Mouse (Mus musculus): ENCODE data around the gene Pla2g4d. TPM values are rescaled to one million over a fixed set of nuclear protein-coding genes. Genes with fewer than 3 reads are reported as not detected.

The Pla2g4d gene
- total RNA-seq (2012; rRNA removed) (not detected in 2 replicates), total RNA-seq (2014; rRNA removed) (not detected in 2 replicates), polyA plus RNA-seq (2012; ENCODE audit: insufficient read length, low read depth) (not detected in 2 replicates)

DNA sequence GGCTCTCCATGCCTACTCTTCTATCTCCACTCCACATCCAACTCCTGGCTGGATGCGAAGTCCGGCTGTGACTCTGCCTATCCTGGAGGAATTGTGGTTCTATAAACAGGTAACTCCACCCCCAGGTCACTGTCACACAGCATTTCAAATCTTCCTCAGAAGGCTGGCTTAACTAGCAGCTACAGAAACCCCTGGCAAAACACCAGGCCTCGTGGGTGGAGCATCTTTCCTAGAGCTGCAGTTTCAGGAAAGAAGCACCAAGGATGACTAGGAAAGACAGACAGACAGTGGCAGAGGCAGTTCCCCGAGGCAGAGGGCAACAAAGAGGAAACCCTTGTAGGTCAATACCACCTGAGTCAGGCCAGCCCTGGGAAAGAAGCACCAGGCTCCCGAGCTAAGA is at the start of gene Pla2g4d:
Pla2g4d (minus strand) TSS at position 203 of the 400 bp plus-strand sequence.
- H3K27ac ChIP-seq (ENCODE audit: insufficient read depth, low read depth) = no peak within 1 kb of the TSS
- H3K36me3 ChIP-seq (replicated peaks in 1 of 2; ENCODE audit: control insufficient read depth in 1 of 2, insufficient read depth in 1 of 2, low read length in 1 of 2) = no peaks in the 10 kb centered on the region
- no peak for TF ChIP-seq IRF4 (IDR thresholded peaks at IDR 0.05; ENCODE audit: low read depth, low read length)
- TF ChIP-seq MAZ (IDR thresholded peaks at IDR 0.05; ENCODE audit: low read depth, low read length) = no peak
- TF ChIP-seq USF1 (IDR thresholded peaks at IDR 0.05; ENCODE audit: low read depth, low read length) = no peak
- TF ChIP-seq NELFE (IDR thresholded peaks at IDR 0.05; ENCODE audit: low read depth, low read length) = no peak
- TF ChIP-seq MAFK (IDR thresholded peaks at IDR 0.05; ENCODE audit: insufficient replicate concordance, low read length) = no peak
- dilution Hi-C loops (cut with MboI; ENCODE audit: extremely low pct_ligation_motif_present, extremely low pct_unique_long_range_greater_than_20kb, low sequenced_read_pairs) (no loop called here), in situ Hi-C loops (cut with MboI; ENCODE audit: low pct_ligation_motif_present, low pct_unique_long_range_greater_than_20kb, low sequenced_read_pairs) (loop anchor here (25.0 kb wide), 1 partner anchor 202 kb away; no protein-coding TSS in a partner anchor)
- H3K9me3 ChIP-seq (replicated peaks; ENCODE audit: low read length) = no peaks in the 10 kb centered on the region
- H3K79me2 ChIP-seq (replicated peaks; ENCODE audit: control insufficient read depth, extremely low read depth, insufficient read depth, poor library complexity, severe bottlenecking) = no peaks in the 10 kb centered on the region
- DNase-seq (ENCODE audit: extremely low read depth) = no peak
- no peak within 1 kb of the TSS for H3K9ac ChIP-seq (ENCODE audit: insufficient read depth, low read depth)
- no peak within 1 kb of the TSS for H3K4me2 ChIP-seq (ENCODE audit: insufficient read depth, low read depth, poor library complexity, severe bottlenecking)
- peaks cover 3% of the 10 kb centered on the region for H3K27me3 ChIP-seq (replicated peaks)
- H3K4me1 ChIP-seq (ENCODE audit: control insufficient read depth in 1 of 2, insufficient read depth in 2 of 2) = peaks cover 0 to 3% of the 10 kb centered on the region in 2 experiments; a peak in 1 of 4 replicates
- no peak within 1 kb of the TSS for H3K4me3 ChIP-seq (replicated peaks in 1 of 3; ENCODE audit: low read depth in 2 of 3, low read length in 2 of 3, poor library complexity in 1 of 3)

DNA sequence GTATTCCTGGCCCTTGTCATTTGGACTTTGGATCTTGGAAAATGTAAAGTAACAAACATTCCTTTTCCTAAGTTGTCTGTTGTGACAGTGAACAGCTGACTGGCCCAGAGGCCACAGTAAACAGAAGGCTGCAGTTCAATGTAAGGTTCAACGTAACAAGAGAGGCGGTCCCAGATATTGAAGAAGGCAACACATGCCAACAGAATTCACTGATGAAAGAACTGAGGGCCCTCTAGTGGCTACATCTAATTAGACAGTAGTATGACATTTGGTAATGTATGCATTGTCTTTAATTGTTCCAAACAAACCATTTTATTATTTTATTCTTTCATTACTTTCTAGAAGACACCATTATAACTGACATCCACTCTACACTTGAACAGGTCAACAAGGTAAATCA is 48.9 kb upstream of the Pla2g4d start:
- no peaks in the 10 kb centered on the region for H3K27me3 ChIP-seq (replicated peaks)
- H3K4me1 ChIP-seq (ENCODE audit: control insufficient read depth in 1 of 2, insufficient read depth in 2 of 2) = no peaks in the 10 kb centered on the region
- H3K9me3 ChIP-seq (replicated peaks; ENCODE audit: low read length) = no peaks in the 10 kb centered on the region
- no peak overlapping the region for H3K27ac ChIP-seq (ENCODE audit: insufficient read depth, low read depth)
- no peak overlapping the region for H3K4me2 ChIP-seq (ENCODE audit: insufficient read depth, low read depth, poor library complexity, severe bottlenecking)
- dilution Hi-C loops (cut with MboI; ENCODE audit: extremely low pct_ligation_motif_present, extremely low pct_unique_long_range_greater_than_20kb, low sequenced_read_pairs) = no loop called here
- no peaks in the 10 kb centered on the region for H3K79me2 ChIP-seq (replicated peaks; ENCODE audit: control insufficient read depth, extremely low read depth, insufficient read depth, poor library complexity, severe bottlenecking)
- DNase-seq (ENCODE audit: extremely low read depth) = no peak
- TF ChIP-seq HCFC1 (IDR thresholded peaks at IDR 0.05; ENCODE audit: low read depth, low read length) (no peak), RAD21 (IDR thresholded peaks at IDR 0.05; ENCODE audit: low read depth, low read length) (no peak; the same call in none of the 2 replicates), MYC (IDR thresholded peaks at IDR 0.05; ENCODE audit: low read depth, low read length) (no peak), CTCF (conservative IDR thresholded peaks at IDR 0.05 in 1 of 2, IDR thresholded peaks at IDR 0.05 in 1 of 2; ENCODE audit: low read depth in 2 of 2, low read length in 2 of 2) (peak in 1 of 2 experiments; percentile 43; a peak in 2 of 4 replicates), ZMIZ1 (IDR thresholded peaks at IDR 0.05; ENCODE audit: low read depth, low read length) (no peak)
- in situ Hi-C loops (cut with MboI; ENCODE audit: low pct_ligation_motif_present, low pct_unique_long_range_greater_than_20kb, low sequenced_read_pairs) = no loop called here
- H3K4me3 ChIP-seq (replicated peaks in 1 of 3; ENCODE audit: low read depth in 2 of 3, low read length in 2 of 3, poor library complexity in 1 of 3) = no peak overlapping the region
- H3K9ac ChIP-seq (ENCODE audit: insufficient read depth, low read depth) = no peak overlapping the region
- H3K36me3 ChIP-seq (replicated peaks in 1 of 2; ENCODE audit: control insufficient read depth in 1 of 2, insufficient read depth in 1 of 2, low read length in 1 of 2) = peaks cover 63 to 88% of the 10 kb centered on the region in 2 experiments

DNA sequence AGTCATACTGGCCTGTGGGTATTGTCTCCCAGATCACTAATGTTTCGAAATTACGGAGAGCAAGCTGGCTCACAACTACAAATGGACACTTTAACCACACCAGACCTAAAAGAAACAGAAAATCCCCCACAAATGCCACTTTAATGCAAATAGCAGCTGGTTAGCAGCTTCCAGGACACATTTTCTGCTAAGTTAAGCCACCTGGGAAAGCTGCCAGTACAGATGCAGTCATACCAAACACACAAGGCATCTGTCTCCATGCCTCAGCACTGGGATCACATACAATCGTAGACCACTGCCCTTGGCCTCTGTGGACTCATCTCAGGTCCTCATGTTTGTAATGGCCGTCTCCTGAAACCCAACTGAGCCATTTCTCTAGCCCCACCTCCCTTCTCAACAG is 42.6 kb upstream of the Pla2g4d start:
- dilution Hi-C loops (cut with MboI; ENCODE audit: extremely low pct_ligation_motif_present, extremely low pct_unique_long_range_greater_than_20kb, low sequenced_read_pairs) (no loop called here), in situ Hi-C loops (cut with MboI; ENCODE audit: low pct_ligation_motif_present, low pct_unique_long_range_greater_than_20kb, low sequenced_read_pairs) (no loop called here)
- no peak overlapping the region for H3K27ac ChIP-seq (ENCODE audit: insufficient read depth, low read depth)
- no peaks in the 10 kb centered on the region for H3K9me3 ChIP-seq (replicated peaks; ENCODE audit: low read length)
- H3K36me3 ChIP-seq (replicated peaks in 1 of 2; ENCODE audit: control insufficient read depth in 1 of 2, insufficient read depth in 1 of 2, low read length in 1 of 2) = peaks cover 63 to 84% of the 10 kb centered on the region in 2 experiments
- no peak overlapping the region for H3K4me3 ChIP-seq (replicated peaks in 1 of 3; ENCODE audit: low read depth in 2 of 3, low read length in 2 of 3, poor library complexity in 1 of 3)
- no peak overlapping the region for H3K9ac ChIP-seq (ENCODE audit: insufficient read depth, low read depth)
- no peak for DNase-seq (ENCODE audit: extremely low read depth)
- H3K4me2 ChIP-seq (ENCODE audit: insufficient read depth, low read depth, poor library complexity, severe bottlenecking) = no peak overlapping the region
- TF ChIP-seq CHD1 (IDR thresholded peaks at IDR 0.05; ENCODE audit: low read depth, low read length) = no peak
- no peak for TF ChIP-seq TCF12 (IDR thresholded peaks at IDR 0.05; ENCODE audit: low read depth, low read length)
- no peak for TF ChIP-seq ELF1 (IDR thresholded peaks at IDR 0.05; ENCODE audit: low read depth, low read length)
- TF ChIP-seq ZMIZ1 (IDR thresholded peaks at IDR 0.05; ENCODE audit: low read depth, low read length) = no peak
- TF ChIP-seq IRF4 (IDR thresholded peaks at IDR 0.05; ENCODE audit: low read depth, low read length) = no peak
- no peak for TF ChIP-seq UBTF (IDR thresholded peaks at IDR 0.05; ENCODE audit: low read depth, low read length)
- TF ChIP-seq NRF1 (IDR thresholded peaks at IDR 0.05; ENCODE audit: low read depth, low read length) = no peak
- no peak for TF ChIP-seq MYC (IDR thresholded peaks at IDR 0.05; ENCODE audit: low read depth, low read length)
- H3K4me1 ChIP-seq (ENCODE audit: control insufficient read depth in 1 of 2, insufficient read depth in 2 of 2) = no peaks in the 10 kb centered on the region
- H3K79me2 ChIP-seq (replicated peaks; ENCODE audit: control insufficient read depth, extremely low read depth, insufficient read depth, poor library complexity, severe bottlenecking) = no peaks in the 10 kb centered on the region
- no peaks in the 10 kb centered on the region for H3K27me3 ChIP-seq (replicated peaks)

Measured in CH12.LX (cell line).